Mouse (Mus musculus): Measurements from ENCODE around the gene Znhit6. TPM values are rescaled to one million over a fixed set of nuclear protein-coding genes. Genes with fewer than 3 reads are reported as not detected.

Gene Znhit6
- 34.7 TPM for polyA plus RNA-seq (2015; fragmentation: Illumina TruSeq; extraction: RNeasy Lipid Tissue Mini Kit (QIAGEN cat#74804); ENCODE audit: insufficient read depth, low replicate concordance)

GRCm38 (mm10) chr3:145575743-145576481 is at the start of gene Znhit6:
TSS of gene Znhit6 (plus strand) at chr3:145576205.

GRCm38 (mm10) chr3:145649852-145650202 is 73.8 kb downstream of the Znhit6 start, which contains the start of gene Ccn1:
TSS of gene Ccn1 (minus strand) at chr3:145649981.

Other genes with a start within 250 kb of the Znhit6 start
- gene Ccn1, start 73.8 kb downstream of the Znhit6 start, polyA plus RNA-seq (2015; fragmentation: Illumina TruSeq; extraction: RNeasy Lipid Tissue Mini Kit (QIAGEN cat#74804); ENCODE audit: insufficient read depth, low replicate concordance): 17.7 TPM
- 1.0 TPM for gene Ddah1, start 182.5 kb downstream of the Znhit6 start, polyA plus RNA-seq (2015; fragmentation: Illumina TruSeq; extraction: RNeasy Lipid Tissue Mini Kit (QIAGEN cat#74804); ENCODE audit: insufficient read depth, low replicate concordance)

Measured in spleen, adult 10 weeks (tissue).